Mouse (Mus musculus): ENCODE data around the gene E130114P18Rik. TPM values are rescaled to one million over a fixed set of nuclear protein-coding genes. Genes with fewer than 3 reads are reported as not detected.
A peak's percentile ranks its signal among the peaks of the same experiment; 100 is the strongest.

E130114P18Rik gene
- polyA plus RNA-seq (2015; fragmentation: Nextera tagmentation; extraction: Ambion mirVana) = 22.5 and 24.4 TPM in 2 replicates

DNA sequence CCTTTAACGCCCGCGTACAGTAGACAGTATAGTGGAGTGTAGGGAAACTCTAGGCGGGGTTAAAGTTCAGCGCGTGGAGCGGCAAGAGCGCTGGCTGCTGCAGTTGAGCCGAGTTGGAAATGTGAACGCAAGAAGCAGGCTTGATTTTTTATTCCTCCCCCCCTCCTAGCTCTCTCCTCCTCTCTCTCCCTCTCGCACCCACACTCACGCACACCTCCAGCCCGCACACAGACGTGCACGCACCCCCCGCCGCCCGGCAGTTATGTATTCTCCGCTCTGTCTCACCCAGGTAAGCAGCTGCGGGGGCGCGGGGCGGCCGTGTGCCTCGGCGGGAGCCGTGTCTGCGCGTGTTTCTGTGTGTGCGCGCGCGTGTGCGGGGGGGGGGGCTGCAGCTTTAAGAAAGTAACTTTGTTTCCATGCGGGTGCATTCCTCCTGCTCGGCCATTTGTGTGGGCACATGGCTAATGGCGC is at the start of gene E130114P18Rik:
Gene E130114P18Rik, minus strand, starts transcription at position 373 of the 471 bp plus-strand sequence.
- H3K4me2 ChIP-seq (replicated peaks) = peak within 1 kb of the TSS; percentile 88
- peak within 1 kb of the TSS; percentile 72 for H3K4me3 ChIP-seq (replicated peaks)
- peak within 1 kb of the TSS; percentile 85 for H3K27ac ChIP-seq
- WGBS = under 1% methylated on average over 37 of the region's 37 CpGs
- no peaks in the 10 kb centered on the region for H3K9me3 ChIP-seq
- peak; percentile 80 for ATAC-seq
- H3K9ac ChIP-seq (replicated peaks) = peak within 1 kb of the TSS; percentile 94
- H3K27me3 ChIP-seq = peaks cover 64% of the 10 kb centered on the region
- no peaks in the 10 kb centered on the region for H3K36me3 ChIP-seq
- H3K4me1 ChIP-seq (replicated peaks) = peaks cover 45% of the 10 kb centered on the region

DNA sequence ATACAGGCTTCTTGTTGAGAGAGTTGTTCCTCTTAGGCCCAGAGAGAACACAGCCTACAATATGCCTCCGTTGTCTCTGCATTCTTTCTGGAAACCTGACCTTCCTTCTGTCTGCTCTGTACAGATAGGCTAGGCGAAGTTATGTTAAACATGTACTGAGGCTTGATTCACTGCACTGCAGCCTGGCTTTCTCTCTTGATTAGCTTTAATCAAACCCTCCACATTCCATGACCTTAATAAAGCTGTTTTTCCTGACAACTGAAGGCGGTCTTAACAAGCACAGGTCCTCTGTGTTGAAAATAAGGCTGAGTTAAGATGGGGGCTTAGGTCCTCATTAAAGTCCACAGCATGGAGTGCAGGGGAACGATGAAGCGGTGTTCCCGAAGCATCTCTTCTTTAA is 49.2 kb upstream of the E130114P18Rik start:
- Histone ChIP-seq H3K27ac (no peak overlapping the region), H3K4me1 (replicated peaks) (peaks cover 50% of the 10 kb centered on the region), H3K4me2 (replicated peaks) (no peak overlapping the region), H3K9ac (replicated peaks) (no peak overlapping the region), H3K36me3 (no peaks in the 10 kb centered on the region), H3K9me3 (no peaks in the 10 kb centered on the region), H3K27me3 (peaks cover 42% of the 10 kb centered on the region), H3K4me3 (replicated peaks) (no peak overlapping the region)
- ATAC-seq = peak; percentile 31; the same call in 1 of the 2 replicates
- 43% methylated on average over 6 of the region's 6 CpGs for WGBS

DNA sequence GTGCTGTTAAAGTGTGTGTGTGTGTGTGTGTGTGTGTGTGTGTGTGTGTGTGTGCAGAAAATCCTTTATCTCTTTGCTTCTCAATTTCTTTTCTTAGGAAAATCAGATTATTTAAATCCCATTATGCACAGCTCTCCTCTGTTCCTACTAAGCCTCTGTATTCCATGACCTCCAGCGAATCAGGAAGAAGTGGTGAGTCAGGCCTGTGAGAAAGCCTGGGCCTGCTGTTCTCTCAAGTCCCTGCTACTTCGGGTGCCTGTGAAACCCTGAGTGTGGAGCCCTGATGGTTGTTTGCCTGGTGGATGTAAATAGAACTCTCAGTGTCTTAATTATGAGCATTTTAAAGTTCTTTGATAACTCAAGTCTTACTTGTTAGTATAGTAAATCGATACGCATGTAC is 48.0 kb upstream of the E130114P18Rik start:
- Histone ChIP-seq H3K27me3 (peaks cover 32% of the 10 kb centered on the region), H3K4me3 (replicated peaks) (no peak overlapping the region), H3K27ac (no peak overlapping the region), H3K9ac (replicated peaks) (no peak overlapping the region), H3K4me2 (replicated peaks) (no peak overlapping the region), H3K36me3 (no peaks in the 10 kb centered on the region), H3K9me3 (no peaks in the 10 kb centered on the region), H3K4me1 (replicated peaks) (peaks cover 50% of the 10 kb centered on the region)
- ATAC-seq = peak; percentile 93
- WGBS = 36% methylated on average over 4 of the region's 4 CpGs

DNA sequence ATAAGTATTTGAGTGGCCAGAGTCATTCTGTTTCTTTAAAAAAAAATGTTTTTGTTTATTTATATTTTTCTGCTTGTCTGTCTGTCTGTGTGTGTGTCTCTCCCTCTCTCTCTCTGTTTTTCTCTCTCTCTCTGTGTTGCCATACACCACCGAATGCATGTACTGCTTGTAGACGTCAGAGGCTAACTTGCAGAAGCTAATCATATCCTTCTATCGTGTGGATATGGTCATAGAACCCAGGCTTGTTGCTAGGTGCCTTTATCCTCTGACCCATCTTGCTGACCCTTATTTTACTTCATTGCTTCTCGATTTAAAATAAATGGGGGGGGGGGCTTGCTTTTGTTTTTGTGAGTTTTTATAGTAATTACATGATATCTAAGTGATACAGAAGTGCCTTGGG is 47.6 kb upstream of the E130114P18Rik start:
- H3K4me3 ChIP-seq (replicated peaks) = no peak overlapping the region
- H3K4me2 ChIP-seq (replicated peaks) = no peak overlapping the region
- no peak overlapping the region for H3K27ac ChIP-seq
- H3K27me3 ChIP-seq = peaks cover 32% of the 10 kb centered on the region
- WGBS = 15% methylated on average over 4 of the region's 4 CpGs
- peak; percentile 66 for ATAC-seq
- H3K36me3 ChIP-seq = no peaks in the 10 kb centered on the region
- H3K9ac ChIP-seq (replicated peaks) = no peak overlapping the region
- H3K4me1 ChIP-seq (replicated peaks) = peaks cover 50% of the 10 kb centered on the region
- no peaks in the 10 kb centered on the region for H3K9me3 ChIP-seq

DNA sequence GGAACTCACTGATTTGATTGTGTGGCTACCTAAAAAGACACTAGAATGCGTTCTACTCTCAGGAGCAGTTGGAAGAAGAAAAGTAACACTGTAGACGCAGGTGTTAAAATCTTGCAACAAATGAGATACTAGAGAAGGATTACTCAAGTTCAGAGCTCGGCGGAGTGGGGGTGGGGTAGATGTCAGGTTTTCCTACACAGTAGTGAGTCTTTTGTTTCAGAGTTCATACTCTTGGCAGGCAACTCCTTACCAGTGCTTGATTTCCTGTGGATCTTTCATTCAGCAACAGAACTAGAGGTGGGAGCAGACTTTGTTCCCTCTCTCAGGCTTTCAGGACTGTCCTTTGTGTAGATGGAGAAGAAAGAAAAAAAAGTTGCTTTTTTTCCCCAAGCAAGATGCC is 46.6 kb upstream of the E130114P18Rik start:
- Histone ChIP-seq H3K4me3 (replicated peaks) (no peak overlapping the region), H3K36me3 (no peaks in the 10 kb centered on the region), H3K27me3 (peaks cover 29% of the 10 kb centered on the region), H3K9me3 (no peaks in the 10 kb centered on the region), H3K27ac (no peak overlapping the region), H3K4me2 (replicated peaks) (no peak overlapping the region), H3K9ac (replicated peaks) (no peak overlapping the region), H3K4me1 (replicated peaks) (peaks cover 47% of the 10 kb centered on the region)
- no peak for ATAC-seq
- 39% methylated on average over 4 of the region's 4 CpGs for WGBS

GRCm38 (mm10) chr4:97823512-97823911 is 45.6 kb upstream of the E130114P18Rik start:
- no peak for ATAC-seq
- WGBS = 86% methylated on average over 6 of the region's 6 CpGs
- H3K36me3 ChIP-seq = no peaks in the 10 kb centered on the region
- H3K4me2 ChIP-seq (replicated peaks) = no peak overlapping the region
- H3K27ac ChIP-seq = no peak overlapping the region
- H3K4me1 ChIP-seq (replicated peaks) = peaks cover 43% of the 10 kb centered on the region
- H3K4me3 ChIP-seq (replicated peaks) = no peak overlapping the region
- H3K9ac ChIP-seq (replicated peaks) = no peak overlapping the region
- no peaks in the 10 kb centered on the region for H3K9me3 ChIP-seq
- peaks cover 25% of the 10 kb centered on the region for H3K27me3 ChIP-seq

GRCm38 (mm10) chr4:97821556-97822251 is 43.8 kb upstream of the E130114P18Rik start:
- H3K4me3 ChIP-seq (replicated peaks) = no peak overlapping the region
- no peaks in the 10 kb centered on the region for H3K36me3 ChIP-seq
- H3K27me3 ChIP-seq = peaks cover 18% of the 10 kb centered on the region
- no peak overlapping the region for H3K4me2 ChIP-seq (replicated peaks)
- peaks cover 34% of the 10 kb centered on the region for H3K4me1 ChIP-seq (replicated peaks)
- WGBS = 87% methylated on average over 4 of the region's 4 CpGs
- ATAC-seq = no peak
- H3K9me3 ChIP-seq = no peaks in the 10 kb centered on the region
- H3K9ac ChIP-seq (replicated peaks) = no peak overlapping the region
- no peak overlapping the region for H3K27ac ChIP-seq

DNA sequence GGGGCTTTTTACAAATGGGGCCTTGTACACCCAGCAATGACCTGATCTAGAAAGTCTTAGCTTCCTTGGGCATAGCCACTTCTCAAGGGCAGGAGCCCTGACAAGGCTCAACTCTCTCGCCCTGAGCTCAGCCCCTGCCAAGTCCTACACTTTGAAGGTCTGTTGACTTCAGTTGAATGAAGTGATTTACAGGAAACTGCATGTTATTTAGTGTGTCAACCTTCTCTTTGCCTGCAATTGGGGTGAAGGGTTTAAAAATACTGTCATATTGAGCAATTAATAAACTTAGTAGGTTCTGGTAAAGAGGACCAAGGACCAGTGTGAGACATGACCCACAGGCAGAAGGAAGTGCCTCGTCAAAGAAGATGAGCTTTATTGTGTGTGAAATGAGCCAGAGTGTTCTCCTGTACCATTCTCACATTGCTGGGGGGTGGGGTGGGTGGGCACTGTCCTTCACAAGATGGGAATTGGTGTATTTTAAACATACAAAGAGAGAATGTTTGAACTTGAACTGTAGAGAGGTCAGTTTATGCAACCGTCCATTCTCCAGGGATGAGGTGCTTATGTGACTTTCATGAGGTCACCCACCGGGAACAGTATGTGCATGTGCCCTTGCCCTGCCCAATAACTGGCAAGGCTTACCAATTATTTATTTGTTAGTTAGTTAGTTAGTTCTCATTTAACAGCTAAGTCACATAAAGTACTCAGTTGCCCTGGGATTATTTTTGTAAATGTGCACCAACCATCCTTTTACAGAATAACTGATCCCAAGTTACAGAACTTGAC is 42.8 kb upstream of the E130114P18Rik start:
- 91% methylated on average over 4 of the region's 4 CpGs for WGBS
- ATAC-seq = no peak
- H3K4me2 ChIP-seq (replicated peaks) = no peak overlapping the region
- no peak overlapping the region for H3K27ac ChIP-seq
- H3K27me3 ChIP-seq = peaks cover 18% of the 10 kb centered on the region
- H3K4me3 ChIP-seq (replicated peaks) = no peak overlapping the region
- H3K36me3 ChIP-seq = no peaks in the 10 kb centered on the region
- H3K9ac ChIP-seq (replicated peaks) = no peak overlapping the region
- H3K9me3 ChIP-seq = no peaks in the 10 kb centered on the region
- H3K4me1 ChIP-seq (replicated peaks) = peaks cover 24% of the 10 kb centered on the region

- H3K9ac ChIP-seq (replicated peaks) = no peak overlapping the region
- H3K4me1 ChIP-seq (replicated peaks) = peaks cover 8% of the 10 kb centered on the region
- no peak overlapping the region for H3K4me2 ChIP-seq (replicated peaks)
- H3K9me3 ChIP-seq = no peaks in the 10 kb centered on the region
- H3K27me3 ChIP-seq = peaks cover 11% of the 10 kb centered on the region
- no peak for ATAC-seq
- no peaks in the 10 kb centered on the region for H3K36me3 ChIP-seq
- no peak overlapping the region for H3K4me3 ChIP-seq (replicated peaks)
- no peak overlapping the region for H3K27ac ChIP-seq
- 92% methylated on average over 8 of the region's 8 CpGs for WGBS
Measured at GRCm38 (mm10) chr4:97819101-97819500, 41.2 kb upstream of the E130114P18Rik start.

- no peak overlapping the region for H3K4me3 ChIP-seq (replicated peaks)
Measured at GRCm38 (mm10) chr4:97818498-97818897, 40.6 kb upstream of the E130114P18Rik start.

DNA sequence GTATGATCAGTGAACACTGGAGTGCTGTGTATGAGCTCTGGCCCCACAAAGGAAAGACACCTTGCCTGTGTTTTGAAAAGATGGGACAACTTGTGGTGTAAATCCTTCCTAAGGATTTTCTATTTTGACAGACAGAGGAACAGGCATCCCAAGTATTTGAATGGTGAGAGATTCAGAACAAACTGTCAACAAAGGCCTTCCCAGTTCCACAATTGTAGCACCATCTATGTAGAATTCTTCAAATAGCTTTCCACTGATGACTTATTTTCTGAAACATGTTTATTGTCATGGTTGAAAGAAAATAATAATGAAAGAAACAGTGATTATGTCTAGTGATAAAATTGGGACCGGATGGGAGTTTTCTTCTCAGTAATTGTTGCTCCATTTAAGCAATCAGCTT is 39.9 kb upstream of the E130114P18Rik start:
- Histone ChIP-seq H3K9ac (replicated peaks) (no peak overlapping the region), H3K9me3 (no peaks in the 10 kb centered on the region), H3K36me3 (no peaks in the 10 kb centered on the region), H3K27me3 (peaks cover 4% of the 10 kb centered on the region; the same call in 1 of the 2 replicates), H3K4me2 (replicated peaks) (no peak overlapping the region), H3K4me3 (replicated peaks) (no peak overlapping the region), H3K4me1 (replicated peaks) (0 out of 2 replicates have a peak, but pooled peaks cover 3% of the 10 kb centered on the region), H3K27ac (no peak overlapping the region)
- ATAC-seq = no peak
- 86% methylated on average over 1 of the region's 1 CpGs for WGBS

More at GRCm38 (mm10) chr4:97818498-97818897, 40.6 kb upstream of the E130114P18Rik start:
- no peak overlapping the region for H3K9ac ChIP-seq (replicated peaks)
- H3K4me1 ChIP-seq (replicated peaks) = peaks cover 4% of the 10 kb centered on the region; the same call in 1 of the 2 replicates
- H3K4me2 ChIP-seq (replicated peaks) = no peak overlapping the region
- WGBS = 82% methylated on average over 3 of the region's 3 CpGs
- no peaks in the 10 kb centered on the region for H3K36me3 ChIP-seq
- ATAC-seq = no peak
- peaks cover 9% of the 10 kb centered on the region for H3K27me3 ChIP-seq
- no peak overlapping the region for H3K27ac ChIP-seq
- no peaks in the 10 kb centered on the region for H3K9me3 ChIP-seq

GRCm38 (mm10) chr4:97816753-97817152 is 38.9 kb upstream of the E130114P18Rik start:
- Histone ChIP-seq H3K9me3 (no peaks in the 10 kb centered on the region), H3K4me2 (replicated peaks) (no peak overlapping the region), H3K27me3 (peaks cover 4% of the 10 kb centered on the region; the same call in 1 of the 2 replicates), H3K27ac (no peak overlapping the region), H3K4me3 (replicated peaks) (no peak overlapping the region), H3K36me3 (no peaks in the 10 kb centered on the region), H3K9ac (replicated peaks) (no peak overlapping the region), H3K4me1 (replicated peaks) (0 out of 2 replicates have a peak, but pooled peaks cover 3% of the 10 kb centered on the region)
- 90% methylated on average over 3 of the region's 3 CpGs for WGBS
- ATAC-seq = no peak

All from midbrain, embryonic 13.5 days (tissue).